Mouse (Mus musculus) gonadal fat pad, adult 2 months (tissue): ENCODE results near the gene E130218I03Rik. TPM values are rescaled to one million over a fixed set of nuclear protein-coding genes. Genes with fewer than 3 reads are reported as not detected.
"Not testable (repeated sequence)": the region's sequence is repeated elsewhere in the genome, so short reads cannot be mapped to it uniquely, and the experiment has no call there.

Experiments used
- DNase-seq: peaks from one replicate; pipeline ENCODE4 v3.0.0-alpha.2; 2012; ENCODE audit warnings: low read depth
- polyA plus RNA-seq: library from polyadenylated mRNA; depleted of rRNA; stranded (reverse); fragments of >200 nt; gene quantifications from 2 replicates; pipeline ENCODE4 v1.2.3, GENCODE M21; 2012

Gene E130218I03Rik
- polyA plus RNA-seq, 1 experiment: 0.05 TPM

DNA sequence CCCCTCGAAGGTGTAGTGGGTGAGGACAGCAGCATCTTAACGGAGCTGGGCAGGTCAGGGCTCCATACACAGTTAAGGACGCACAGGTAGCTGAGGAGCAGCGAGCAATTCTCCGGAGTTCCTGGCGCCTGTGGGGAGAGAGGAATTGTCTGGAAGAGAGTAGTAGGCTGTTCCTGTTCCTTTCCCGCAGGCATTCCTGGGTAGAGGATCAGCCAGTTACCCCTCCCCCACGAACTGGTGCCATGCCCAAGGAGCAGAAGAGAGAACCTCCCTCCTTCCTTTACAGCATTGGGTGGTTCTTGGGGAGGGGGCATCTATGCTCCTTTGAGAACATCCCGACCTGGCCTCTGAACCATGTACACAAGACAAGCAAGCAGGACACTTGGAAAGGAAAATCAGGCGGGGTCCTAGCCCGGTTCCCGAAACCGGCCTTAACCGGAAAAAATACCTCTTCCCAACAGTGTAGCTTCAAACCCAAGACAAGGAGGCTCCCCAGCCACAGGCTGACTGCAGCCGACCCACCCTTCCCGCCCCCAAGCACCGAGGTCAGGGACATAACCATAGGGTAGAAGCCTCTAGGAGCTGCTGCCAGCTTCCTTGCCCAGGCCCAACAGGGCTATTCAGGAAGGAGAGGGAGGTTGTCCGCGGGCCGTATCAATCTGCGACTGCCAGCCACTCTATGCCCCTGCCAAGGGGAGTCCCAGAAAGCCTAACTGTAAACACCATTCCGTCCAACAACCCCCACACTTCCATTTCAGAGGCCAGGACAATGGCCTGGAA lies 8.9 kb downstream of the E130218I03Rik start:
- no peak for DNase-seq

GRCm38 (mm10) chr4:134252911-134253721 lies 9.7 kb downstream of the E130218I03Rik start:
- DNase-seq: no peak

DNA sequence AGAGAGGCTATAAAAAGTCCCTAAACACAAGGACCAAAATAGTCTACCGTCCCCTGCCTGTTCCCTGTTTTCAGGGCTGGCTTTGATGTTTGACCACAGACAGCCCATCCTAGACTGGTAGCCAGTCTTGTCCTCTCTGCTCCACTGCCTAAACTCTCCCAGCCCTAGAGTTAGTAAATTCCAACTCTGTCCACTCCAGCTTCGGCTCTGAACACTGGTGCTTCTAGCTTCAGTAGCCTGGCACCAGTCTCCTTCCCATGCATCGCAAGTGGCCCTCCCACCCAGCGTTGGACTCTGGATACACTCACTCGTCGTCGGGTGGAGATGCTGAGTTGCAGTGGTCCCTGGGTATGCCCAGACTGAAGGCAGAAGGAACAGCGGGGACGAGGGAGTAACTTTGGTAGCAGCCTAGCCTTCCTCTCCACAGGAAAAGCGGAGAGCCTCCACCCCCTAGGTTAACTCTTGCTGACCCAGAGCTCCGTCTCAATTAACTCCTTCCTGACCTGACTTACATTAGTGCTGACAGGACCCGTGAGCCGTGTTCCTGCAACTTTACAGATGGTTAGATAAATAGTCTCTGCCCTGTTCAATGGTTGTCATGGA lies 10.4 kb downstream of the E130218I03Rik start, which contains the start of gene Grrp1:
Gene Grrp1 (minus strand): TSS at position 385 of the 603 bp plus-strand sequence.
- DNase-seq: no peak

DNA sequence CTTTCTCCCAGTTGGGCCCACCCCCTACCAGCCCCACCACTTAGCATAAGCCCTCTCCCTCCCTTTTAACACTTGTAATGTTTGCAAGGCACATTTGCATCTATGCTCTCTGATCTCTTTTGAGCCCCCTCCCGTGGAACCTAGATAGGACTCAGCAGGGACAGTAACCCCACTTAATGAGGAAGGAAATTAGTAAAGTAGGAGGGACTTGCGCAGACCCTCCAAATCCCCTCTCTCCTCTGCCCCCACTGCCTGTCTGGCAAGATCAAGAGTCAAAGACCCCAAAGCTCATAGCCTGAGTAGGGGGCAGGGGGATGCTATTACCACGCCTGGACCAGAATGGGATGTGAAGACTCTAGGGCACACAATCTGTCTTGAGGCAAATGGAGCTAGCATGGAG lies 11.4 kb downstream of the E130218I03Rik start:
- DNase-seq: no peak

DNA sequence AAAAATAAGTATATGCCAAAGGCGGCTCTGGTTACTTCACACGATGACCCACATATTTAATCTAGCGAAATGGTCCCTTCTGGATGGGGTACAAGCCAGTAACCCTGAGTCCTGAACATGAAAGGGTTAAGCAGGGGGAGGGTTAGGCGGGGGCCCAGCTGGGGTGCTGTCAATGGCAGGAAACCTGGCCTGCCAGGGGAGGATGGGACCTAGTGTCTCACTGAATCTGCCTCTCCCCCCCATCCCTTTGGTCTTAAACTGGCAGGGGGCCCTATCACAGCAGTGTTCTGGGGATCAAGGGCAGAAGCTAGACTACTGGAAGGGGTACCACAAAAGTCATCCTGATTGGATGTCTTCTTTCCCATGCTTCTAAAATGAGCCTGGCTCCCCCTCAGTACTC lies 12.4 kb downstream of the E130218I03Rik start:
- no peak for DNase-seq

GRCm38 (mm10) chr4:134256407-134257197 lies 13.1 kb downstream of the E130218I03Rik start:
- no peak for DNase-seq

DNA sequence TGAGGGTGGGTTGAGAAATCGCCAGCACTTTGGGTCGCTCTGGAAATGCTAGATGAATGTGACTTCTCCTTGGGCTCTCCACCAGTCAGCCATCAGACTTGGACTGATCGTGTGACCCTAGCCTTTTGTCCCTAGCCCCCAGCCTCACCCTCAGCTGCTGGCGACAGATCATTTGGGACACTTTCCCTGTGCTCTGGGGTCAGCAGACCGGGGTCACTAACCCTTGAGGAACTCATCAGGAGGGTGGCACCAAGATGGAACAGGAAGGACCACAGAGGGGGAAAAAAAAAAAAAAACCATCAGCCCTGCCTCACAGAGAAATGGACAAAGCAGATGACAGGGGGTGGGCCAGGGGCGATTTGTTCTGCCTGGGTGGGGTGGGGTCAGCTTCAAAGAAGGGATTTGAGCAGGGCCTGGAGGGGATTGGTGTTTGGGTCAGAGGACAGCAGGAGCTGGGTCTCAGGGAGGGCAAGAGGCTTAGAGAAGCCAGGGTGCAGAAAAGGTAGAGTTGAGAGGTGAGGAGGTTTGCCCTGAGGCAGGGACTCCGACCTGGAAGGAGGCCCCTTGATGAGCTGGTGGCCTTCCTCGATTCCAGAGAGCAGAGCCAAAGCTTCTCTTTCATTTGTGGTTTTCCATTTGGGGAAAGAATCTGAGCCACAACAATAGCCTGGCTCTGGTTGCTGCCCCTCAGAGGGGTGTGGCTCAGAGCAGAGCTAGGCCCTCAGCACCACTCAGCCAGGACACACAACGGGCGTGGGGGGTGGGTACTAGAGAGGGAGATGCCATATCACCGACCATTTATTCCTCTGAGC lies 13.9 kb downstream of the E130218I03Rik start:
- no peak for DNase-seq

DNA sequence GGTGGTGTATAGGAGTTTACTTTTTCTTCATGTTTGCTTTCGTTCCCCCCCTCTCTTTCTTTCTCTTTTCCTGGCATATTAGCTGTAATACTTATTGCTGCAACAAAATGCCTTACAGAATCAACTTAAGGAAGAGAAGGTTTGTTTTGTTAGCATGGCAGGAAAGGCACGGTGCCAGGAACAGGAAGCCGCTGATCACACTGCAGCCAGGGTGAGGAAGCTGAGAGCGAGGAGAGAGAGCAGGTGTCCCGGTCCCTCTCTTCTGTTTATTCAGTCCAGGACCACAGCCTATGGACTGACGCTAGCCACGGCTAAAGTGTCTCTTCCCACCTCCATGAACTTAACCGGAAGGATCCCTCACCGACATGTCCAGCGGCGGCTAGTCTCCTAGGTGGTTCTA lies 14.9 kb downstream of the E130218I03Rik start:
- no peak for DNase-seq

GRCm38 (mm10) chr4:134263191-134263590 lies 19.7 kb downstream of the E130218I03Rik start:
- DNase-seq: no peak

DNA sequence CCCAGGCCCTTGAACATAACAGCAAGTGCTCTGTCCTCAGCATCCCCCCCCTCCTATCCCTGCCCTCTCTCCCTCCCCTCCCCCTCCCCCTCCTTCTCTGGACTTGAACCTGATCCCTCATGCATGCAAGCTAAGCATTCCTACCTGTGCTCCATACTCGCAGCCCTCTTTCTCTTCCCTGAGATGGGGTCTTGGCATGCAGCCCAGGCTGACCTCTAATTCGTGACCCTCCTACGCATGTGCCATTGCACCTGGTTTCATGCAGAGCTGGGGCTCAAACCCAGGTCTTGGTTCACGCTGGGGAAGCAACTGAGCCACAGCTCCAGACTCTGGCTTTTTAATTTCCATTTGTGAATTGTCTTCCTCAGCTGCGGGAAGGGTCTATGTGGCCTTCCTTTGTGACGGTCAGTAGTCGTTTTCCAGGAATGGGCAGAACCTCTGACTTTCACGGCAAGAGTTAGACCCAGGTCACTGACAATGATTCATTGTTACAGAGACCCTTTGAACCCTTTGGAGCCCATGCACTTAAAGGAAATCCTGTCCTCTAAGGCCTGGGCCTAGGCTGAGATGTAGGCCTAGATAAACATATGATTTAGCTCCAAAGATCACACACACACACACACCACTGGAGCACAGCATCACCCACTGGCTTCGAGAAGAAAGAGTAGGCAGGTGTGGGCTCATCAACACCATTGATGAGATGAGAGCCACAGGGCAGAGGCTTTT lies 22.6 kb downstream of the E130218I03Rik start:
- DNase-seq: no peak

DNA sequence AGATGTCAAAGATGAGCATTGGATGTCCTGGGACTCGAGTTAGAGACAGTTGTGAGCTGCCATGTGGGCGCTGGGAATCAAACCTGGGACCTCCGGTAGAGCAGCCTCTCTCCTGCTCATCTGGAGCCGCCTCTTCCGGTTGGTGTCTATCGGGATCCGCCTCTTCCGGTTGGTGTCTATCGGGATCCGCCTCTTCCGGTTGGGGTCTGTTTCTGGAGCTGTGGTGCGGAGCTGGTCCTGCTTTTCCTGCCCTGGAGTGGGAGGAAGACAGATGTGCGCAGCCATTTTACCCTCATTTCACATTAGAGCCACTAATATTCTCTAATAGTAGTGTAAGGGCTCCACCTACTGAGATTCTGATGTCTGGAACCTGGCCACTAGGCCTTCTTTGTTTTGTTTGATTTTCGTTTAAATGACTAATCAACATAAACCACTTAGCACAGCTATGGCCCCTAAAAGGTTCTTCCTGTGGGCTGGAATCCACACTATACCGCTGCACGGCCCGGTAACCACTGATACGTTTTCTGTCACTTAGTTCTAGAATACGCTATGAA lies 24.7 kb downstream of the E130218I03Rik start:
- no peak for DNase-seq

DNA sequence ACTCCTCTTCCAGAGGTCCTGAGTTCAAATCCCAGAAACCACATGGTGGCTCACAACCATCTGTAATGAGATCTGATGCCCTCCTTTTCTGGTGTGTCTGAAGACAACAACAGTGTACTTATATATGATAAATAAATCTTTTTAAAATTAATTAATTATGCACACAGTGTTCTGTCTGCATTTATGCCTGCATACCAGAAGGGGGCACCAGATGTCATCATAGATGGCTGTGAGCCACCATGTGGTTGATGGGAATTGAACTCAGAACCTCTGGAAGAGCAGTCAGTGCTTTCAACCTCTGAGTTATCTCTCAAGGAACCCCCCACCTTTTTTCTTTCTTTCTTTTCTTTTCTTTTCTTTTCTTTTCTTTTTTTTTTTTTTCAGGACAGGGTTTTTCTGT lies 26.2 kb downstream of the E130218I03Rik start:
- not testable (repeated sequence) for DNase-seq

DNA sequence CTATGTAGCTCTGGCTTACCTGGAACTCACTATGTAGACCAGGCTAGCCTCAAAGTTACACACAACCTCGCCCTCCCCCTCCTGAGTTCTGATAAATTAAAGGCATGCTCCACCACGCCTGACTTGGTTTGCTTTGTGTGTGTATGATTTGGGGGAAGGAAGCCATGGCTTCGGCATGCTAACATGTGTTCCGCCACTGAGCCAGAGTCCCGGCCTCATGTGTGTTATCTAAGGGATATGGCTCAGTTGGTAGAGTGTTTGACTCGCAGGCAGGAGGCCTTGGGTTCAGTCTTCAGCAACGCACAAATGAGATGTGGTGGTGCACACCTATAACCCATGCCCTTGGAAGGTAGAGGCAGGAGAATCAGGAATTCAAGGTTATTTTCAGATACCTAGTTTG lies 28.5 kb downstream of the E130218I03Rik start:
- no peak for DNase-seq

DNA sequence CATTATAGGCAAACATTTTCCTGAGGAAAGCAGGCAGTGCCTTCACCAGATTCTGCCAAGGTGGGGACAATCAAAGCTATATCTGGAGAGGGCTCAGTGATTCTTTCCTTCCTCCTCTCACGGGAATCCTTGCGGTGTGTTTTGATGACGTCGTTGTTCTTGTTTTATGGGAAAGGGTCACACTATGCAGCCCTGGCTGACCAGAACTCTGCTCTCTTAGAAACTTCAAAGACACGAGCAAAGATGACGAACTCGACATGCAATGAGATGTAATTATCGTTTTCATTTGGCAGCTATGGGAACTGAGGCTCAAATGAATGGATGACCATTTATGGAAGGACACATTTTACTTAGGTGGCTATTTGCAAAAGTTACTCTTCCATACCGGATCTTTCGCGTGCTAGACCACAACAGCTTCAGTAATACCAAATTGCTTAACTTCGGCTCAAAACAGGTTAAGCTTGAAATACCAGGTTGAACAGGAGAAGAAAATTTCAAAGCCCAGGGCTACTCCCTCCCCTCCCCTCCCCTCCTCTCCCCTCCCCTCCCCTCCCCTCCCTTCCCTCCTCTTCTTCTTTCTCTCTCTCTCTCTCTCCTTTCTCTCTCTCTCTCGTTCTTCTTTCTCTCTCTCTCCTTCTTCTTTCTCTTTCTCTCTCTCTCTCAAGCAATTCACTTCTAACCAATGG lies 29.4 kb downstream of the E130218I03Rik start:
- DNase-seq: no peak

GRCm38 (mm10) chr4:134273417-134274345 lies 30.2 kb downstream of the E130218I03Rik start:
- DNase-seq: peak; percentile 68

- no peak for DNase-seq
Measured at GRCm38 (mm10) chr4:134284942-134285341, 41.5 kb downstream of the E130218I03Rik start.

DNA sequence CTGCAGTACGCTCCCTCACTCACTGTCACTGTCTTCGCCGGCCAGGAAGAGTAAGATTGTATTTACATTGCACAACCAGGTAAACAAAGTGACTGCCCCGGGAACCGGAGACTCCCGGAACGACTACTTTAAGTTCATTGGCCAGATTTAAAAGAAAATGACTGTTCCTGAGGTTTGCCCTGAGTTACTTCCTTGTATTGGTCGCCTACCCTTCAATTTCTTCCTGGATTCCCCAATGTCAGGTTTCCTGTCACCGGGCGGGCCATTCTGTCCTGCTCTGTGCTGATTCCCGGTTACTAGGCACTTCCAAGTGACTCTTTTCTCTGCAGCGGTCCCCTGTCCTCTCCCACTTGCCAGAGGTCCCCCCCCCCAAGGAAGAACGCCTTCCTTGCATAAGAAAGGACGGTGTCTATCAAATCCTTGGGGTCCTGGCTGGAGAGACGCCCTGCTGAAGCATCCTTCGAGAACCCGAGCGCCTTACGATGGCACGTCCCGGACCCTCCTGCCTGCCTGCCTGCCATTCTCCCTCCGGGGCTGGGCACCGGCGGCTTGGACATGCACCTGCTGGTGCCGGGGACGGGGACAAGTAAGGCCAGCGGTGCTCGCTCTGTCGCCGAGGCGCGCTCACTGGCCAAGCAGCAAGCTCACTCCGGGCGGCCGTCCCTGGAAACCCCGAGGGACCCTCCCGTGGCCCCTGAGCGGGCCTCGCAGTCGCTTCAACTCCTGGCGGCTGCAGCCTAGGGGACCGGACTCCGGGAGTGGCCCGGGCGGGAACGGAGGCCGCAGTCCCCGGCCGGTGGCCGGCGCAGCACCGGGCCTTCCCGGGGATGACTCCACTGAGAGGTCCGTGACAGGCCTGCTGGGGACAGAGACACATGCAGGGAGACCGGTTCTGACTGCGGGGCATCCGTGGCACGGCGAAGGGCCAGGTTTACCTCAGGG lies 43.0 kb downstream of the E130218I03Rik start:
- no peak for DNase-seq
